Mouse (Mus musculus): Measurements from ENCODE around the gene Slc3a1. TPM values are rescaled to one million over a fixed set of nuclear protein-coding genes. Genes with fewer than 3 reads are reported as not detected.

Gene Slc3a1
- polyA plus RNA-seq, 1 experiment from 2014 or later: 0.31 TPM

- Histone ChIP-seq H3K36me3 (replicated peaks) (no peaks in the 10 kb centered on the region), H3K4me1 (peaks cover 27% of the 10 kb centered on the region), H3K27ac (no peak overlapping the region), H3K27me3 (no peaks in the 10 kb centered on the region), H3K9ac (no peak overlapping the region), H3K4me3 (replicated peaks) (0 out of 2 replicates have a peak overlapping the region, but pooled peaks have one; percentile 91), H3K9me3 (no peaks in the 10 kb centered on the region), H3K4me2 (peak overlapping the region; percentile 80)
- whole genome bisulfite sequencing: 93% methylated on average over 6 of the region's 6 CpGs
- ATAC-seq (ENCODE audit: low FRiP score): no peak
Measured at GRCm38 (mm10) chr17:85091762-85092161, 63.6 kb downstream of the Slc3a1 start.

DNA sequence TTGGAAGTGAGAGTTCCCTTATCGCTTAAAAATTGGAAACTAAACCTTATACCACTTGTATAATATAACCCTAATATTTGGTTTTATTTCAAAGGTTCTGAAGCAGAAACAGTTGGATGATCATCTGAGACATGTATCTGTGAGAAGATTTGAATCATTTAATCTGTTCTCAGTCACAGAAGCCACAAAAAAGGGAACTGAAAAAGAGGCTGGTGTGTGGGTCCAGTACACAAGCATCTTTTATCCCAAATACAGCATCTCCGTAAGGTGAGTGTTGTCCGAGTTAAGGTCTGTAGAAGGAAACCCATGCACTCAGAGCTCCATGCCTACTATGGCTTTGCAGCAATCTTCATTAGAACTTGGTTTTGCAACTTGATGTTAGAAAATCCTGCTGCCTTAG is 68.2 kb downstream of the Slc3a1 start:
- Histone ChIP-seq H3K9me3 (0 out of 2 replicates have a peak, but pooled peaks cover 6% of the 10 kb centered on the region), H3K27ac (no peak overlapping the region), H3K27me3 (no peaks in the 10 kb centered on the region), H3K4me3 (replicated peaks) (no peak overlapping the region), H3K4me1 (peaks cover 4% of the 10 kb centered on the region), H3K9ac (no peak overlapping the region), H3K36me3 (replicated peaks) (peaks cover 25% of the 10 kb centered on the region), H3K4me2 (no peak overlapping the region)
- no peak for ATAC-seq (ENCODE audit: low FRiP score)
- 96% methylated on average over 3 of the region's 3 CpGs for WGBS

- WGBS: 90% methylated on average over 7 of the region's 7 CpGs
Measured at GRCm38 (mm10) chr17:85098677-85099323, 70.6 kb downstream of the Slc3a1 start.

DNA sequence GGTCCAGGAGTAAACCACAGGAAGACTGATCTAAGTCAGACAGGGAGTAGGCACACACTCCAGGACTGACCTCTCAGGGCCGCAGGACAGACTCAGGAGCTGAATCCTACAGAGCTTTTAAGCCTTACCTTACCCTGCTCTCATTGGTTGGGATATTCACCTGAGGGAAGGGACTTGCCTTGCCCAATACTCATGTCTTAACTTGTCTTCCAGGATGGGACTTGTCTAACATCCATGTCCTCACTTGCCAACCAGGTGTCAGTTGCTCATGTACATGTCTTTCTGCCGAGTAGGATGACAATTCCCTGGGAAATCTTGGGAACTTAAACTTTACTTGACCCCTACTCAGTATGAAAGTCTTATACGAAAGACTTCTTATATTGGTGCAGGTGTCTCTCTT is 72.1 kb downstream of the Slc3a1 start:
- no peaks in the 10 kb centered on the region for H3K27me3 ChIP-seq
- H3K36me3 ChIP-seq (replicated peaks): peaks cover 25% of the 10 kb centered on the region
- WGBS: 95% methylated on average over 3 of the region's 3 CpGs
- 0 out of 2 replicates have a peak, but pooled peaks cover 6% of the 10 kb centered on the region for H3K9me3 ChIP-seq
- no peaks in the 10 kb centered on the region for H3K4me1 ChIP-seq
- H3K27ac ChIP-seq: no peak overlapping the region
- H3K9ac ChIP-seq: no peak overlapping the region
- H3K4me2 ChIP-seq: no peak overlapping the region
- no peak for ATAC-seq (ENCODE audit: low FRiP score)
- H3K4me3 ChIP-seq (replicated peaks): no peak overlapping the region

More at GRCm38 (mm10) chr17:85098677-85099323, 70.6 kb downstream of the Slc3a1 start:
- no peaks in the 10 kb centered on the region for H3K27me3 ChIP-seq
- peaks cover 25% of the 10 kb centered on the region for H3K36me3 ChIP-seq (replicated peaks)
- no peak overlapping the region for H3K27ac ChIP-seq
- no peak overlapping the region for H3K4me2 ChIP-seq
- 0 out of 2 replicates have a peak, but pooled peaks cover 6% of the 10 kb centered on the region for H3K9me3 ChIP-seq
- H3K9ac ChIP-seq: no peak overlapping the region
- H3K4me3 ChIP-seq (replicated peaks): no peak overlapping the region
- no peaks in the 10 kb centered on the region for H3K4me1 ChIP-seq
- ATAC-seq (ENCODE audit: low FRiP score): no peak

- H3K4me3 ChIP-seq (replicated peaks): no peak overlapping the region
- no peaks in the 10 kb centered on the region for H3K4me1 ChIP-seq
- H3K9me3 ChIP-seq: 0 out of 2 replicates have a peak, but pooled peaks cover 6% of the 10 kb centered on the region
- peaks cover 25% of the 10 kb centered on the region for H3K36me3 ChIP-seq (replicated peaks)
- no peak for ATAC-seq (ENCODE audit: low FRiP score)
- H3K27me3 ChIP-seq: no peaks in the 10 kb centered on the region
- no peak overlapping the region for H3K27ac ChIP-seq
- no peak overlapping the region for H3K4me2 ChIP-seq
- no peak overlapping the region for H3K9ac ChIP-seq
- 84% methylated on average over 7 of the region's 7 CpGs for WGBS
Measured at GRCm38 (mm10) chr17:85101751-85102150, 73.6 kb downstream of the Slc3a1 start.

DNA sequence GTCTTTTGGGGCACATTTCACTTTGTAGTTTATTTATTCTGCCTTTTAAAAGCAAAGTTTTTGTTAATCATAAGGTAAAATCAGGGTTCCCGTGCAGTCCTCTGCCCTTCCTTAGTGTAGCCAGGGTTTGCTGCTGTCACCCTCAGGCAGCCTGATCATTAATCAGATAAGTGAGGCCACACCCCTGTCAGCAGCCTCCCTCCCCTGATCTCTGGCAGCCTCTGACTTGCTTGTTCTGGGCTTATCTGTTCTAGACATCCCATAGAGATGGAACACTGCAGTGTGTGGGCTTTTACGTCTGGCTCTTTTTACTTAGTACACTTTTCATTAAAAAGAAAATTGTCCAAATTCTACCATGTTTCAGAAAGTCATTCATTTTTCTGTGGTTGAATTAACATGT is 75.1 kb downstream of the Slc3a1 start:
- 0 out of 2 replicates have a peak, but pooled peaks cover 4% of the 10 kb centered on the region for H3K9me3 ChIP-seq
- no peaks in the 10 kb centered on the region for H3K4me1 ChIP-seq
- no peaks in the 10 kb centered on the region for H3K27me3 ChIP-seq
- no peak for ATAC-seq (ENCODE audit: low FRiP score)
- H3K36me3 ChIP-seq (replicated peaks): peaks cover 12% of the 10 kb centered on the region
- 67% methylated on average over 2 of the region's 2 CpGs for WGBS
- no peak overlapping the region for H3K9ac ChIP-seq
- H3K27ac ChIP-seq: no peak overlapping the region
- no peak overlapping the region for H3K4me2 ChIP-seq
- H3K4me3 ChIP-seq (replicated peaks): no peak overlapping the region

- Histone ChIP-seq H3K27ac (no peak overlapping the region), H3K4me3 (replicated peaks) (no peak overlapping the region), H3K36me3 (replicated peaks) (no peaks in the 10 kb centered on the region), H3K4me1 (no peaks in the 10 kb centered on the region), H3K9ac (no peak overlapping the region), H3K9me3 (no peaks in the 10 kb centered on the region), H3K4me2 (no peak overlapping the region), H3K27me3 (no peaks in the 10 kb centered on the region)
- 95% methylated on average over 1 of the region's 1 CpGs for WGBS
- no peak for ATAC-seq (ENCODE audit: low FRiP score)
Measured at GRCm38 (mm10) chr17:85110640-85111039, 82.5 kb downstream of the Slc3a1 start.

DNA sequence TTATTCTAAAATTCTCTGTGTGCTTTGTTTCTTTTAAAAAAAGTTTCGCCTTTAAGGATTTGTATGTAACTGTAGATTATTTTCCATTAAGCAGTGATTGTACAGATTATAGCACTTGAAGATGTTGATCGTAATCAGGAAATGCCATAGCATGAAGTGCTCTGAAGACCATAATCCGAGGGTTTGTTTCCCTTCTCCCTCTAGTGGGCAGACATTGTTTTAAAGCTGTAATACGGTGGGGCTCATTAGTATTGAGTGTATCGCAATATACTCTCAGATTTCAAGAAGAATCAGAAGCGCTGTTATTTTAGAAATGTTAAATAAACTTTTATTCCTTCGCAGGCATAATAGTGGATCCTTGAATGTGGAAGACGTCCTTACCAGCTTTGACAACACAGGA is 85.3 kb downstream of the Slc3a1 start:
- no peak overlapping the region for H3K4me3 ChIP-seq (replicated peaks)
- no peak overlapping the region for H3K27ac ChIP-seq
- H3K27me3 ChIP-seq: 0 out of 2 replicates have a peak, but pooled peaks cover 3% of the 10 kb centered on the region
- ATAC-seq (ENCODE audit: low FRiP score): no peak
- no peaks in the 10 kb centered on the region for H3K4me1 ChIP-seq
- H3K4me2 ChIP-seq: no peak overlapping the region
- no peak overlapping the region for H3K9ac ChIP-seq
- 85% methylated on average over 8 of the region's 8 CpGs for WGBS
- H3K9me3 ChIP-seq: no peaks in the 10 kb centered on the region
- H3K36me3 ChIP-seq (replicated peaks): no peaks in the 10 kb centered on the region

Other genes starting within 250 kb of the Slc3a1 start
- 49.3 and 52.8 TPM in 2 replicates for gene Lrpprc, start 237.6 kb upstream of the Slc3a1 start, polyA plus RNA-seq (2016; fragmentation: Nextera tagmentation; extraction: Ambion mirVana)
- gene Ppm1b, start 71.6 kb upstream of the Slc3a1 start, polyA plus RNA-seq (2016; fragmentation: Nextera tagmentation; extraction: Ambion mirVana): 106 and 108 TPM in 2 replicates
- gene Prepl, start 61.9 kb downstream of the Slc3a1 start, polyA plus RNA-seq (2016; fragmentation: Nextera tagmentation; extraction: Ambion mirVana): 47.2 and 51.7 TPM in 2 replicates
- gene Camkmt, start 62.2 kb downstream of the Slc3a1 start, polyA plus RNA-seq (2016; fragmentation: Nextera tagmentation; extraction: Ambion mirVana): 13.7 and 16.0 TPM in 2 replicates